Mouse (Mus musculus) common myeloid progenitor, adult 5-6 weeks (primary cell): Measurements from ENCODE around the gene Stpg2. TPM values are rescaled to one million over a fixed set of nuclear protein-coding genes. Genes with fewer than 3 reads are reported as not detected.
"Not testable (repeated sequence)": the region's sequence is repeated elsewhere in the genome, so short reads cannot be mapped to it uniquely, and the experiment has no call there.

Experiments
- ATAC-seq: replicated peaks from 2 replicates; pipeline ENCODE4 v1.8.0; 2016; ENCODE audit warnings: low read depth, mild to moderate bottlenecking, moderate TSS enrichment, inconsistent platforms; ENCODE audit not compliant: poor library complexity, severe bottlenecking
- total RNA-seq: library from RNA; stranded (forward); fragments of 200-1000, 187-1606 nt; gene quantifications from 2 replicates; pipeline ENCODE4 v1.2.3, GENCODE M21; 2017

Gene Stpg2
- not detected in 2 replicates for total RNA-seq

- peak; percentile 97 for ATAC-seq
Observed at GRCm38 (mm10) chr3:139205444-139205998, at the start of gene Stpg2. Stpg2 (plus strand) TSS chr3:139205694.

GRCm38 (mm10) chr3:139162146-139162545, 43.3 kb upstream of the Stpg2 start:
- ATAC-seq, result peak; percentile 58; the same call in 1 of the 2 replicates

GRCm38 (mm10) chr3:139162658-139163057, 42.8 kb upstream of the Stpg2 start:
- no peak for ATAC-seq

- ATAC-seq, result no peak
Observed at GRCm38 (mm10) chr3:139168510-139169269, 36.8 kb upstream of the Stpg2 start.

GRCm38 (mm10) chr3:139169740-139170139, 35.8 kb upstream of the Stpg2 start:
- ATAC-seq, result no peak

- no peak for ATAC-seq
Observed at GRCm38 (mm10) chr3:139176936-139177335, 28.6 kb upstream of the Stpg2 start.

GRCm38 (mm10) chr3:139191541-139191940, 14.0 kb upstream of the Stpg2 start:
- ATAC-seq, result no peak

- ATAC-seq, result no peak
Observed at GRCm38 (mm10) chr3:139193917-139194316, 11.6 kb upstream of the Stpg2 start.

GRCm38 (mm10) chr3:139198412-139198811, 7.1 kb upstream of the Stpg2 start:
- no peak for ATAC-seq

- ATAC-seq, result no peak
Observed at GRCm38 (mm10) chr3:139200324-139200723, 5.2 kb upstream of the Stpg2 start.

GRCm38 (mm10) chr3:139216945-139217344, 11.5 kb downstream of the Stpg2 start:
- no peak for ATAC-seq

- no peak for ATAC-seq
Observed at GRCm38 (mm10) chr3:139225123-139225522, 19.6 kb downstream of the Stpg2 start.

GRCm38 (mm10) chr3:139226811-139227210, 21.3 kb downstream of the Stpg2 start:
- ATAC-seq, result no peak

- ATAC-seq, result peak; percentile 99
Observed at GRCm38 (mm10) chr3:139245219-139245618, 39.7 kb downstream of the Stpg2 start.

- peak; percentile 56 for ATAC-seq
Observed at GRCm38 (mm10) chr3:139246508-139246907, 41.0 kb downstream of the Stpg2 start.

- not testable (repeated sequence) for ATAC-seq
Observed at GRCm38 (mm10) chr3:139262359-139262758, 56.9 kb downstream of the Stpg2 start.

GRCm38 (mm10) chr3:139297909-139298308, 92.4 kb downstream of the Stpg2 start:
- ATAC-seq, result peak; percentile 65; the same call in 1 of the 2 replicates

- ATAC-seq, result no peak
Observed at GRCm38 (mm10) chr3:139308078-139308809, 102.8 kb downstream of the Stpg2 start.

- ATAC-seq, result no peak
Observed at GRCm38 (mm10) chr3:139311721-139312120, 106.2 kb downstream of the Stpg2 start.

GRCm38 (mm10) chr3:139380494-139380893, 175.0 kb downstream of the Stpg2 start:
- no peak for ATAC-seq
